Mouse (Mus musculus): ENCODE data around the gene Thbs4. TPM values are rescaled to one million over a fixed set of nuclear protein-coding genes. Genes with fewer than 3 reads are reported as not detected.

Gene Thbs4
- polyA plus RNA-seq, 1 experiment from 2014 or later, result 1.6 TPM

DNA sequence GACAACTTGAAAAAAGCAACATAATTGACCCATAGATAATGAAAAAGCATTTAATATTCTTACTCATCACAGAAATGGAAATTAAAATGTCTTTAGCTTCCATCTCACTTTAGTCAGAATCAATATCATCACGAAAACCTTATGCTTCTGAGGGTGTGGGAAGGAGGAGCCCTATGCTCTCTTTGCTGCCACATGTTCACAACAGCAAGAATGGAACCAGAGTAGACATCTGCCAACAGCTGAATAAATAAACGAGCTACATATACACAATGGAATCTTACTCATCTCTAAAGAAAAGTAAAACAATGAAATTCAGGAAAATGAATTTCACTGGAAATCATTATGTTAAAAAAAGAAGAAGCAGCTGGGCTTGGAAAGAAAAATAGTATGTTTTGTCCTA, 4.2 kb upstream of the Thbs4 start:
- 78% methylated on average over 2 of the region's 2 CpGs for WGBS
- Histone ChIP-seq H3K9ac (ENCODE audit: low read depth, low read length) (no peak overlapping the region), H3K27ac (ENCODE audit: low read length) (no peak overlapping the region)

DNA sequence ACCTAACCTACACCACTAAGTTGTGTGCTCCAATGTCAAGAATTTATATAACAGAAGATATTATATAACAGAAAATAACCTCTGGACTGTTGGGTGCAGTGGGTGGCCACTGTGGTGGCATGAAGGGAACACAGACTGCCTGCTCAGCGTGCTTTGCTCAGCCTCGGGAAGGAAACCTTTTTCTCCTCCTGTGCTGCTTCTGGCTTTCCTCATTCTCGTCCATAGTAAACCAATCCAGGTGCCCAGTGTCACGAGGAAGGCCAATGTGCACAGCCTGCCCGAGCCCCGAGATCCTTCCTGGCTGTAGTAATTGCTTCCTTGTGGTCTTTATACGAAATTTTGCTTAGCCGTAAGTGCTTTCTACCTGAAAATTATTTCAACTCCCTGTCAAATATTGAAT, 982 bp downstream of the Thbs4 start:
- H3K27ac ChIP-seq (ENCODE audit: low read length), result no peak overlapping the region
- H3K9me3 ChIP-seq (replicated peaks; ENCODE audit: control insufficient read depth, low read length, poor library complexity, severe bottlenecking), result no peaks in the 10 kb centered on the region
- H3K9ac ChIP-seq (ENCODE audit: low read depth, low read length), result no peak overlapping the region
- H3K27me3 ChIP-seq (ENCODE audit: control insufficient read depth, insufficient read depth, low read depth, low read length), result peaks cover 6% of the 10 kb centered on the region; the same call in 1 of the 2 replicates
- no peaks in the 10 kb centered on the region for H3K36me3 ChIP-seq (ENCODE audit: control insufficient read depth, insufficient read depth, low read length)
- H3K4me1 ChIP-seq (ENCODE audit: control insufficient read depth, insufficient read depth, low read length), result peaks cover 5% of the 10 kb centered on the region; the same call in 1 of the 2 replicates
- no peak overlapping the region for H3K4me2 ChIP-seq (ENCODE audit: low read length)
- H3K4me3 ChIP-seq (ENCODE audit: low read depth, low read length), result no peak overlapping the region
- 77% methylated on average over 8 of the region's 8 CpGs for WGBS
- ATAC-seq, result no peak

More for the DNA sequence above, 4.2 kb upstream of the Thbs4 start:
- Histone ChIP-seq H3K4me3 (ENCODE audit: low read depth, low read length) (no peak overlapping the region), H3K4me2 (ENCODE audit: low read length) (no peak overlapping the region), H3K27me3 (ENCODE audit: control insufficient read depth, insufficient read depth, low read depth, low read length) (peaks cover 6% of the 10 kb centered on the region; the same call in 1 of the 2 replicates), H3K4me1 (ENCODE audit: control insufficient read depth, insufficient read depth, low read length) (peaks cover 9% of the 10 kb centered on the region), H3K36me3 (ENCODE audit: control insufficient read depth, insufficient read depth, low read length) (no peaks in the 10 kb centered on the region), H3K9me3 (replicated peaks; ENCODE audit: control insufficient read depth, low read length, poor library complexity, severe bottlenecking) (no peaks in the 10 kb centered on the region)
- no peak for ATAC-seq

DNA sequence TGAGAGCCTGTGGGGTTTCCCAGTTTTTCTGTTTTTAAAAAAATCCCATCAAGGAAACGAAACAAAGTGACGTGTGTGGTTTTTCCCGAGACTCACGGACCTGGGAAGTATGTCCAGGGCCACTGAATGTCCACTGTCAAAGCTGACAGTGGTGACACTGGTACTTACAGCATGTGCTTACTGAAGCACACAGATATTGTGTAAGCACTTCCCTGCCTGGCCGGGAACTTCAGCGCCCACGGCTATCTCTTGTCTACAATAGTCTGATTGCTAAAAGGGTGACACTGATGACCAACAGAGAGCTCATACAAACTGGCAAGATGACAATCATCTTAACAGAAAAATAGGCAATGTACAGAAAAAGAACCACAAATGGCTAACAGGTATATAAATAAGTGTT, 3.1 kb downstream of the Thbs4 start:
- H3K4me2 ChIP-seq (ENCODE audit: low read length), result no peak overlapping the region
- no peak for ATAC-seq
- no peaks in the 10 kb centered on the region for H3K9me3 ChIP-seq (replicated peaks; ENCODE audit: control insufficient read depth, low read length, poor library complexity, severe bottlenecking)
- H3K27ac ChIP-seq (ENCODE audit: low read length), result no peak overlapping the region
- no peak overlapping the region for H3K4me3 ChIP-seq (ENCODE audit: low read depth, low read length)
- WGBS, result 86% methylated on average over 7 of the region's 7 CpGs
- H3K9ac ChIP-seq (ENCODE audit: low read depth, low read length), result no peak overlapping the region
- H3K4me1 ChIP-seq (ENCODE audit: control insufficient read depth, insufficient read depth, low read length), result peaks cover 5% of the 10 kb centered on the region; the same call in 1 of the 2 replicates
- peaks cover 6% of the 10 kb centered on the region; the same call in 1 of the 2 replicates for H3K27me3 ChIP-seq (ENCODE audit: control insufficient read depth, insufficient read depth, low read depth, low read length)
- H3K36me3 ChIP-seq (ENCODE audit: control insufficient read depth, insufficient read depth, low read length), result no peaks in the 10 kb centered on the region

DNA sequence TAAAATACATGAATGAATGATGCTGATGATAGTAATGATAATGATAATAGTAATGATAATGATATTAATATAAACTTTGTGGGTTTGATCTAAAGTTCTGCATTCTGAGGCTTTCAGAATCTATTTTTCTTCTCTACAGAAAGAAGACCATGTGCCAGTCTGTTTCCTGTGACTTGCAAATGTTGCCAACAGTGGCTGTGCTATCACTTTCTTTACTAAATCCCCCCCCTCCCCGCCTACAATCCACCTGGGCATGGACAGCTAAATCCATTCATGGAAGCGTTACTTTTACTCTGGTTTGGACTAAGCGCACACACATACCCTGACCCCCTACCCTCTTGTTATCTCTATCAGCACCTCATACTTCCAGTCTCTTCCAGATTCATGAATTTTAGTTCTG, 10.3 kb downstream of the Thbs4 start:
- Histone ChIP-seq H3K9me3 (replicated peaks; ENCODE audit: control insufficient read depth, low read length, poor library complexity, severe bottlenecking) (no peaks in the 10 kb centered on the region), H3K36me3 (ENCODE audit: control insufficient read depth, insufficient read depth, low read length) (no peaks in the 10 kb centered on the region), H3K4me1 (ENCODE audit: control insufficient read depth, insufficient read depth, low read length) (no peaks in the 10 kb centered on the region), H3K4me3 (ENCODE audit: low read depth, low read length) (no peak overlapping the region), H3K27ac (ENCODE audit: low read length) (no peak overlapping the region), H3K9ac (ENCODE audit: low read depth, low read length) (no peak overlapping the region), H3K4me2 (ENCODE audit: low read length) (no peak overlapping the region), H3K27me3 (ENCODE audit: control insufficient read depth, insufficient read depth, low read depth, low read length) (no peaks in the 10 kb centered on the region)
- ATAC-seq, result no peak
- WGBS, result 88% methylated on average over 3 of the region's 3 CpGs

DNA sequence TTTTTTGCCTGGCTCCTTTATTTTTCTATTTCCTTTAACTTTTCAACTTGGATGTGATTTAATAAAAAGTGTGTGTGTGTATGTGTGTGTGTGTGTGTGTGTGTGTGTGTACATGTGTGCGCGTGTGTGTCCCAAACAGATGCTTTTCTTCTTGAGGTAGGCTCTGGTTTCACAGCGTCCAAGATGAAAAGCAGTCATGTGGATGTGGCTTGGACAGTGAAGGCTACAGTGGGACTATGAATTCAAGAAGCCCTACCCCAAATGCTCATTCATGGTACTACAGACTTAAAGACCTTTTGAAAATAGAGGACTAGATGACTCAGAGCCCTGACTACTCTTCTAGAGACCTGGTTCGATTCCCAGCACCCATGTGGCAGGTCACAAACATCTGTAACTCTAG, 11.1 kb downstream of the Thbs4 start:
- no peak for ATAC-seq
- H3K36me3 ChIP-seq (ENCODE audit: control insufficient read depth, insufficient read depth, low read length), result no peaks in the 10 kb centered on the region
- WGBS, result 92% methylated on average over 4 of the region's 4 CpGs

DNA sequence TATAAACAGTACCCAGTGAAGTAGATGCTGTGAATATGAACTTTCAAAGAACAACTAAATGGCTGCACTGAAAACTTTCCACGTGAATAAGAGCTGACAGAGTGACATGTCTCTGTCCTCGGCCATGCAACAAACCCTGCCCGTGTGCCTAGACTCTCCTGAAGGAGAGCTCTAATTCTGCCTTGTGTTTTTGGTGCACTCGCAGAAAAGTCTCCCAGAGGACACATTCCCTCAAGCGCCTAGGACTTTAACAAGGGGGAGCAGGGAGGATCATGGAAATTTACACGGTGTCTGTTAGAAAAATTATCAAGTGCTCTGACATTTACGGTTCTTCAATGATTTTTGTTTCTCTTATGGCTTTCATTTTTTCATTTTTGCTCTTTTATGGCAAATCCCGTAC, 13.7 kb downstream of the Thbs4 start:
- Histone ChIP-seq H3K4me2 (ENCODE audit: low read length) (no peak overlapping the region), H3K27me3 (ENCODE audit: control insufficient read depth, insufficient read depth, low read depth, low read length) (no peaks in the 10 kb centered on the region), H3K36me3 (ENCODE audit: control insufficient read depth, insufficient read depth, low read length) (no peaks in the 10 kb centered on the region), H3K4me1 (ENCODE audit: control insufficient read depth, insufficient read depth, low read length) (no peaks in the 10 kb centered on the region), H3K9ac (ENCODE audit: low read depth, low read length) (no peak overlapping the region), H3K27ac (ENCODE audit: low read length) (no peak overlapping the region), H3K4me3 (ENCODE audit: low read depth, low read length) (no peak overlapping the region), H3K9me3 (replicated peaks; ENCODE audit: control insufficient read depth, low read length, poor library complexity, severe bottlenecking) (no peaks in the 10 kb centered on the region)
- ATAC-seq, result no peak
- 77% methylated on average over 8 of the region's 8 CpGs for WGBS

More for the DNA sequence above, 11.1 kb downstream of the Thbs4 start:
- H3K4me3 ChIP-seq (ENCODE audit: low read depth, low read length), result no peak overlapping the region
- no peaks in the 10 kb centered on the region for H3K4me1 ChIP-seq (ENCODE audit: control insufficient read depth, insufficient read depth, low read length)
- H3K27me3 ChIP-seq (ENCODE audit: control insufficient read depth, insufficient read depth, low read depth, low read length), result no peaks in the 10 kb centered on the region
- no peak overlapping the region for H3K4me2 ChIP-seq (ENCODE audit: low read length)
- H3K9ac ChIP-seq (ENCODE audit: low read depth, low read length), result no peak overlapping the region
- H3K27ac ChIP-seq (ENCODE audit: low read length), result no peak overlapping the region
- H3K9me3 ChIP-seq (replicated peaks; ENCODE audit: control insufficient read depth, low read length, poor library complexity, severe bottlenecking), result no peaks in the 10 kb centered on the region

DNA sequence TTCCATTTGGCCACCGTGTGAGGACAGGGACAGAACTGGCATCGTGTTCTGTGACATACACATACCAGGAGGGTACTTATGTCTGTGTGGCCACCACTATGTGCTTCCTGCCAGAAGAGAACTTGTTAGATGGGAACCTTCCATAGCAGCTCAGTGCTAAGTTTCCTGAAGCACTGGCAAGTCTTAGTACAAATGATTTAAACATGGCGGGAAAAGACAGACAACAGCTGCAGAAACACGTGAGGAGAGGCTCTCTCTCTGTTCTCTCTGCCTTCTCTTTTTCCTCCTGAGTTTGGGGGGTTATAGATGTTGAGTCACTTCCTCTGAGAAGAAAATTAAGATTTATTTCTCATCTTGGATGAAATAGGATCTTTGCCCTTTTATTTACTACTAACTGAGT, 14.5 kb downstream of the Thbs4 start:
- 92% methylated on average over 4 of the region's 4 CpGs for WGBS
- H3K9me3 ChIP-seq (replicated peaks; ENCODE audit: control insufficient read depth, low read length, poor library complexity, severe bottlenecking), result no peaks in the 10 kb centered on the region
- no peak for ATAC-seq
- no peak overlapping the region for H3K4me2 ChIP-seq (ENCODE audit: low read length)
- no peaks in the 10 kb centered on the region for H3K27me3 ChIP-seq (ENCODE audit: control insufficient read depth, insufficient read depth, low read depth, low read length)
- H3K4me3 ChIP-seq (ENCODE audit: low read depth, low read length), result no peak overlapping the region
- no peaks in the 10 kb centered on the region for H3K4me1 ChIP-seq (ENCODE audit: control insufficient read depth, insufficient read depth, low read length)
- no peak overlapping the region for H3K9ac ChIP-seq (ENCODE audit: low read depth, low read length)
- no peak overlapping the region for H3K27ac ChIP-seq (ENCODE audit: low read length)
- H3K36me3 ChIP-seq (ENCODE audit: control insufficient read depth, insufficient read depth, low read length), result no peaks in the 10 kb centered on the region

DNA sequence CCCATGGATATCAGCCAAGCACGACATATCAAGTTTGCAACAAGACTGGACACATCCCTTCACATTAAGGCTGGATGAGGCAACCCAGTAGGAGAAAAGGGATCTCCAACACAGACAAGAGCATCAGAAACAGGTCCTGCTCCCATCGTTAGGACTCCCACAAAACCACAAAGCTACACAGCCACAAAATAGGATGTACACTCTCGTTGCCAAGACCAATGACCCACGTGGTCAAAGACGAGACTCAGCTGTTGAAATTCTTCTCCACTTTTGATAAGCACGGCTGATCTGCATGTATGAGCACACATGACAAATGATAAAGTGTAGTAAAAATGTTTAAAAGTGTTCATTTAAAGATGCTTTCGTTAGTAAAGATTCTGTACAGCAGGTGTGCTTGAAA, 16.0 kb downstream of the Thbs4 start:
- ATAC-seq, result no peak

DNA sequence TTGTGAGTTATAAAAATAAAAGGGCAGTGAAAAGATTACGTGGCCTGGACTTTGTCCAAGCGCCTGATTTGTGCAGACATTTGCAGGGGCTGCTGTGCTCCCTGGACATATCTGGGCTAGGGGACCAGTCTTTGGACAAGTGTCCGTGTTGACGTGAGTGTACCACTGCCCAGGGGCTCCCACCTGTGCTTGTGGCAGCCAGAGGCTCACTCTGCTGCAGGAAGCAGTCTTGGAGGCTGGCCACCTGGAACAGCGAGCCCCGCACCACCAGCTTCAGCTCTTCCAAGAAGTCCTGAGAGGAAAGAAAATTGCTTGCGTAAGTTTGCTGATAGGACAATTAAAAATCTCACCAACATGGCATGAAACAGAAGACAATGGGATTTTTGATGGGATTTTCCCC, 18.7 kb downstream of the Thbs4 start:
- Histone ChIP-seq H3K27me3 (ENCODE audit: control insufficient read depth, insufficient read depth, low read depth, low read length) (no peaks in the 10 kb centered on the region), H3K9me3 (replicated peaks; ENCODE audit: control insufficient read depth, low read length, poor library complexity, severe bottlenecking) (no peaks in the 10 kb centered on the region), H3K4me2 (ENCODE audit: low read length) (no peak overlapping the region), H3K27ac (ENCODE audit: low read length) (no peak overlapping the region), H3K36me3 (ENCODE audit: control insufficient read depth, insufficient read depth, low read length) (no peaks in the 10 kb centered on the region), H3K4me1 (ENCODE audit: control insufficient read depth, insufficient read depth, low read length) (no peaks in the 10 kb centered on the region), H3K4me3 (ENCODE audit: low read depth, low read length) (no peak overlapping the region), H3K9ac (ENCODE audit: low read depth, low read length) (no peak overlapping the region)
- no peak for ATAC-seq
- WGBS, result 81% methylated on average over 7 of the region's 7 CpGs

More for the DNA sequence above, 16.0 kb downstream of the Thbs4 start:
- Histone ChIP-seq H3K9ac (ENCODE audit: low read depth, low read length) (no peak overlapping the region), H3K4me3 (ENCODE audit: low read depth, low read length) (no peak overlapping the region), H3K27ac (ENCODE audit: low read length) (no peak overlapping the region), H3K27me3 (ENCODE audit: control insufficient read depth, insufficient read depth, low read depth, low read length) (no peaks in the 10 kb centered on the region), H3K9me3 (replicated peaks; ENCODE audit: control insufficient read depth, low read length, poor library complexity, severe bottlenecking) (no peaks in the 10 kb centered on the region), H3K36me3 (ENCODE audit: control insufficient read depth, insufficient read depth, low read length) (no peaks in the 10 kb centered on the region), H3K4me2 (ENCODE audit: low read length) (no peak overlapping the region), H3K4me1 (ENCODE audit: control insufficient read depth, insufficient read depth, low read length) (no peaks in the 10 kb centered on the region)
- 88% methylated on average over 7 of the region's 7 CpGs for WGBS

All from midbrain, embryonic 16.5 days (tissue).